Mouse (Mus musculus) embryonic fibroblast, embryonic 13.5 days (primary cell): ENCODE results near the gene Mphosph9.

Experiments
- CTCF ChIP-seq: IDR thresholded peaks from 2 replicates; pipeline ENCODE4 v1.5.1; 2011; ENCODE audit warnings: mild to moderate bottlenecking, control low read depth, low read length, moderate library complexity, borderline replicate concordance; ENCODE audit not compliant: insufficient read depth
- POLR2A ChIP-seq: IDR thresholded peaks from 2 replicates; pipeline ENCODE4 v1.6.1; 2011; ENCODE audit warnings: low read depth, mild to moderate bottlenecking, control low read depth, low read length, moderate library complexity

GRCm38 (mm10) chr5:124255141-124255540 is 72.6 kb downstream of the Mphosph9 start:
- TF ChIP-seq CTCF = no peak
- TF ChIP-seq POLR2A = no peak
